Mouse (Mus musculus): ENCODE measurements at regions not wholly inside any gene's neighbourhood (a gene's known extent, or its start where the extent isn't known, plus 50 kb on each side); places are given as distances from the start of the nearest gene placed in this dataset.

- DNase-seq (ENCODE audit: low spot score in 2 of 2): no peak
These were observed 167.6 kb upstream of the Dpt start for GRCm38 (mm10) chr1:164628840-164629239.

DNA sequence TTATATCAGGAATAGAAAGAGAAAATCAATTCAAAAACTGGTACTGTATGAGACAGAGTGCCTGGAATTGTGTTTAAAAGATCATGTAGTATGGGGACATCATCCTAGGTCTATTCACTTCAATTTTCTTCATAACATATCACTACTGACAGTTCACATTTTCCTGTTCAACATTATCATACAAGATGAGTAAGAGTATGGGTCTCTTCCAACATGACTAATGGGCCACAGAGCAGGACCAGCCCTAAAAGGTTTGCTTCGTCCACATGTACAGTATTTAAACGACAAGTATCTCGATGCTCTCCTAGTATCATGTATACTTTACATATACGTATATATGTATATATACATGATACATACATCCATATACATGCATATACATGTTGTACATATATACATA is 164.8 kb upstream of the Atp1b1 start:
- DNase-seq (ENCODE audit: low spot score in 2 of 2): no peak

DNA sequence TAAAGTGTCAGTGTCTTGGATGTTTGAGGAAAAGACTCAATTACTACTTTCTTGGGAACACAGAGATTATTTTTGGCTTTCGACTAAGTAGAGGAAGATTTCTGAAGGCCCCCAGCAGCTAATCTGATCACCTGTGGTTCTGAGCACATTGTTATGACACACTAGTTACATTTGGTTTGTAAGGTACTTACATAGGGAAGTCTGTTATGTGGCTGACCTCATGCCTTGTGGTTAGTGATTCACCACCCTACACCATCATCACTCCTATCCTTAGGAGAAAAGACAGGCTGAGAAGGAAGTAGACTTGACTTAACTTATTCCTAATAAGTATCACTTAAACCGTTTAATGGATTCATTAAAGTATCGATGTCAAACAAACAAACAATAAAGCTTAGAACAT is 164.3 kb upstream of the Atp1b1 start:
- no peak for DNase-seq (ENCODE audit: low spot score in 2 of 2)

- no peak for DNase-seq (ENCODE audit: low spot score in 2 of 2)
These were observed 162.0 kb upstream of the Atp1b1 start for GRCm38 (mm10) chr1:164620129-164620528.

- no peak for DNase-seq (ENCODE audit: low spot score in 2 of 2)
These were observed 159.7 kb upstream of the Atp1b1 start for GRCm38 (mm10) chr1:164617871-164618270.

GRCm38 (mm10) chr1:164607061-164607460 is 148.9 kb upstream of the Atp1b1 start:
- DNase-seq (ENCODE audit: low spot score in 2 of 2): no peak

- DNase-seq (ENCODE audit: low spot score in 2 of 2): no peak
These were observed 148.1 kb upstream of the Atp1b1 start for GRCm38 (mm10) chr1:164606141-164606754.

DNA sequence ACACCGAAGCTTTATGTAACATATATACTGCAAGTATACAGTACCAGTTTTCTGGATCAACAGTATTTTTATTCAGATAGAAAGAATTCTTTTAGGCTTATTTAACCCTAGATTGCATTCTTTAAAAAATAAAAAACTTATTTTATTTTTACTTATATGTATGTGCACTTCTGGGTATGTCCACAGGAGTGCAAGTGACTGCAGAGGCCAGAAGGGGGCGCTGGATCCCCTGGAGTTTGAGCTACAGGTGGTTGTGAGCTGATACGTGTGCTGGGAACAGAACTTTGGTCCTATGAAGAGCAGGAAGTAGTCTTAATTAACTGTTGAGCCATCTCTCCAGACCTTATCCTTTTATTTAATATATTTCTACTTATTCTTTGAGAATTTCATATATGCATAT is 145.3 kb upstream of the Atp1b1 start:
- DNase-seq (ENCODE audit: low spot score in 2 of 2): peak in 1 of 2 experiments; percentile 19

GRCm38 (mm10) chr1:164602568-164602967 is 144.4 kb upstream of the Atp1b1 start:
- no peak for DNase-seq (ENCODE audit: low spot score in 2 of 2)

DNA sequence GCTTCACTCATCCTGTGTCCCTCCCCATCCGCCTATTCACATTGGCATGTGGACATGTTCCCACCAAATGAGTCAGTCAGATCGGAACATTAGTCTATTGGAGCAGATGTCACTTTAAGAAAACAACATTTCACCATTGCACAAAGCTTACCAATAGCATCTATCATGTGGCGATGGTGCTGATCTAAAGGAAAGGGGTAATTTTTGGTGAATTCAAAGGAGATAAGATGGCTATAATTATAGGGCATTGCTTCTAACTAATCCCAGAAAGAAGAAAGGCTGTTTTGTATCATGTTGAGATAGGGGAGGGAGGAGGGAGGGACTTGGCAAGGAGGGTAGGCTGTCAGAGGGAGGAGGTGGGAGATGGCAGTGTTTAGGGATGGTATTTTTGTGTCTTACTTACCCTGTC is 132.1 kb upstream of the Atp1b1 start:
- no peak for DNase-seq (ENCODE audit: low spot score in 2 of 2)

- no peak for DNase-seq (ENCODE audit: low spot score in 2 of 2)
These were observed 128.2 kb upstream of the Atp1b1 start for GRCm38 (mm10) chr1:164586066-164586989.

GRCm38 (mm10) chr1:164576856-164577489 is 118.8 kb upstream of the Atp1b1 start:
- DNase-seq (ENCODE audit: low spot score in 2 of 2): no peak

GRCm38 (mm10) chr1:164573639-164574038 is 115.5 kb upstream of the Atp1b1 start:
- no peak for DNase-seq (ENCODE audit: low spot score in 2 of 2)

- no peak for DNase-seq (ENCODE audit: low spot score in 2 of 2)
These were observed 114.0 kb upstream of the Atp1b1 start for GRCm38 (mm10) chr1:164572183-164572582.

GRCm38 (mm10) chr1:164571496-164572078 is 113.4 kb upstream of the Atp1b1 start:
- DNase-seq (ENCODE audit: low spot score in 2 of 2): no peak

- DNase-seq (ENCODE audit: low spot score in 2 of 2): no peak
These were observed 106.7 kb upstream of the Atp1b1 start for GRCm38 (mm10) chr1:164564847-164565246.

DNA sequence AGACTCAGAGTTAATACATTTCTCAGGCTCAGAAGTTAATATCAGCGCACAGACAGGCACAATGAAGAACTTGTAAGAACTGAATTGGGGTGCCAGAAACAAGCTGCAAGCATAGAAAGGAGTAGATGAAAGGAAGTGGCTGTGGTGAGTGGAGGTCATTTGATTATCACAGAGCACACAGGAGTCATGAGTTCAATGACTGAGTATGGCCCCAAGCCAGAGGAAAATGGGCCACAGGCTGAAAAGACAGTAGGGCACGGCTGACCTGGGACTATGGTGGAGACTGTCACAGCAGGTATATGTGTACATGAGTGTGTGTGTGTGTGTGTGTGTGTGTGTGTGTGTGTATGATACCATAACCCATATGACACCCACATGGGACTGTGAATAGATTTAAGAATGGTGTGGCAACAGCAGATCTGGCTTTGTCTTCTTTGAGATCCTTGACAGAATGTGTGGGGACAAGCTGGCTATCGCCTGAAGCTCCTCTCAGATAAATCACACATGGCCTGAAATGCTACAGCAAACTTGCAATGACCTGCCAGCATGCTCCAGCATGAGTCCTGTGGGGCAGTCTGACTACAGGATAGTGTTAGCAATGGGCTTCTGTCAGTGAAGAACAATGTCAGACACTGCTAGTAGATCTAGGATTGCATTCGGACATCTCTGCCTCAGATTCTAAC is 101.5 kb upstream of the Atp1b1 start:
- DNase-seq (ENCODE audit: low spot score in 2 of 2): no peak

DNA sequence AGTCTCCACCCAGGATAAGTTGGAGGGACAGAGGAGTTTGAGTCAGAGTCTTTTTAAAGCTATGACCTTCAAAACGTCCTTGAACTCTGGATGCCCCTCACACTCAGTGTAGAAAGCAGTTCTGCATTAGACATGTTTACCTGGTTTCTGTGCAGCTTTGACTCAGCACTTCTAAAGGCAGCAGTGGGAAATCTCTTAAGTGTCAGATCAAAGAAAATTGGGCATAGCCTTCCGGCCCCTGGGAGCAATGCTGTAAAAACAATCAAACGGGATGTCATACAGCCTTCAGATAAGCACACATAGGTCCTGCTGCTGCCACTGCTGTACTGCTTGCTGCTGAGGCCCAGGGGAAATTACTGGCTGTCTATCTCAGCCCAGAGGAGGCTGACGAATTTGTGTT is 94.5 kb upstream of the Atp1b1 start:
- DNase-seq (ENCODE audit: low spot score in 2 of 2): no peak

- DNase-seq (ENCODE audit: low spot score in 2 of 2): no peak
These were observed 92.9 kb upstream of the Atp1b1 start for GRCm38 (mm10) chr1:164551019-164551418.

- no peak for DNase-seq (ENCODE audit: low spot score in 2 of 2)
These were observed 92.4 kb upstream of the Atp1b1 start for GRCm38 (mm10) chr1:164550596-164550995.

DNA sequence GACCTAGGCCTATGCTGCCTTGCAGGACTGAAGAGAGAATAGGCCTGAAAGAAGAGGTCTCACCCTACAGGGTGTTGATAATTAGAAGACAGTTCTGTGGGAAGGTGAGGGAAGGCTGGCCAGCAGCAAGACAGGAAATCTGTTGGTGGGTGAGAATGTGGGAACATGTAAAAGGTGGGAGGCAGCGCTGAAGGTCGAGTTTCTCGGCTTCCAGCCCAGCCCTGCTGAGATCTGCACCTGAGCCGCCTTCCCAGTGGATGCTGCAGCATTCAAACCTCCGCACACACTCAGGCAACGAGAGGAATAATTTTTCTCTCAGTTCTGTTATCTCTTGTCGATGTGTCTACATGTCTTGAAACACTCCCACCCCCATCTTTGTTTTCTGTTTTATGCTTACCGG is 89.9 kb upstream of the Atp1b1 start:
- DNase-seq (ENCODE audit: low spot score in 2 of 2): no peak

DNA sequence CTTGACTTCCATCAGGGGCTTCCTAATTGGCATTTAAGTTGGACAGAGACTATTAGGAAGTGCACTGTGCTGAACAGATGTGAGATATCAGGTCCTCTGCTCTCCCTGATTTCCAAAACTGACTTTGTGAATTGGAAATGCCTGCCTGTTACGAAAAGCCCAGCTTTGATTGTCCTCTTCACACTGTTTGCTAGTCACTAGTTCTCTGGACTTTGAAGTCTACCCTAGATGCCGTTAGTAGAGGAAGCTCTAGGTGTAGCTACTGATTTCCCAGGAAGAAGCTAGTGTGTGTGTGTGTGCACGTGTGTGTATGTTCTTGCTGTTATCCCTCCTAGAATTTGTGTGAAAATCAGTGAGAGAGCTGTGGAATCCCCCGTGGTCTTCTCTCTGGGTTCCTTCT is 87.7 kb upstream of the Atp1b1 start:
- DNase-seq (ENCODE audit: low spot score in 2 of 2): no peak
